Mouse (Mus musculus) thymus, adult 2 months (tissue): ENCODE measurements around the gene Asgr2.

Experiments
- CTCF ChIP-seq: fragments of 200-500 bp; IDR thresholded peaks from 2 replicates; pipeline ENCODE4 v1.5.1; 2012; ENCODE audit warnings: mild to moderate bottlenecking, control low read depth, low read length, moderate library complexity, borderline replicate concordance; ENCODE audit not compliant: control insufficient read depth, poor library complexity, insufficient read depth; ENCODE audit errors: extremely low read depth
- POLR2A ChIP-seq: fragments of 200-500 bp; IDR thresholded peaks from 2 replicates; pipeline ENCODE4 v1.6.1; 2012; ENCODE audit warnings: mild to moderate bottlenecking, low read length, control low read depth, moderate library complexity; ENCODE audit not compliant: control insufficient read depth, poor library complexity, insufficient read depth; ENCODE audit errors: extremely low read depth

DNA sequence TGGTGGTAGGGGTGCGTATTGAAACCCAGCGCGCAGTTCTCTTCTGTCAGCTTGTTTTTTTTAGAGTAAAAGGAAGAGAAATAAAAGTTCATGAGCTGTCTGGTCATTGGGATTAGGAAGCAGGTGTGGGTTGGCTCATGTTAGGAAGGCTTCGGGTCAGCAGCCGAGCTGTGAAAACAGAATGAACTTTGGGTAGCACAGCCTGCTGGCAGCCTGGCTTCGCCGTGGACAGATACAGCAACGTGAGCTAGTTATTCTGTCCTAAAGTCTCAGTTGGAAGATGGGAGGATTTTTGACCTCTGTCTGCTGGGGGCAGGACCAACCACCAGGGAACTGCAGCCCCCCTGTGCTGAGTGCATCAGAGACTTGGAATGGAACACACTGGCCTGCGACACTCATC is 34.6 kb upstream of the Asgr2 start:
- TF ChIP-seq CTCF (no peak), POLR2A (no peak)
